Mouse (Mus musculus) spleen, adult 2 months (tissue): ENCODE measurements around the gene Shank3. TPM values are rescaled to one million over a fixed set of nuclear protein-coding genes. Genes with fewer than 3 reads are reported as not detected.

Source experiments
- DNase-seq, 2 experiments: peaks; one replicate each; pipeline versions ENCODE4 v3.0.0 to v3.0.0-alpha.2; 2012 to 2021; ENCODE audit warnings: low spot score in 2 of 2, low read depth in 1 of 2
- H3K27ac ChIP-seq: fragments of 200-500 bp; 2 replicates; pipeline ENCODE4 v1.5.1; 2012; ENCODE audit warnings: low read length, inconsistent platforms; ENCODE audit not compliant: insufficient read depth
- H3K27me3 ChIP-seq: fragments of 200-500 bp; 2 replicates; pipeline ENCODE4 v1.6.1; 2012; ENCODE audit warnings: mild to moderate bottlenecking, moderate library complexity, low read length, inconsistent platforms; ENCODE audit not compliant: control insufficient read depth, insufficient read depth
- H3K36me3 ChIP-seq: fragments of 200-500 bp; 2 replicates; pipeline ENCODE4 v1.6.1; 2012; ENCODE audit warnings: mild to moderate bottlenecking, low read length, inconsistent platforms; ENCODE audit not compliant: control insufficient read depth, insufficient read depth
- H3K4me1 ChIP-seq: fragments of 200-500 bp; 2 replicates; pipeline ENCODE4 v1.6.1; 2011; ENCODE audit warnings: inconsistent platforms; ENCODE audit not compliant: control insufficient read depth, insufficient read depth, insufficient read length
- H3K4me3 ChIP-seq: fragments of 200-500 bp; 2 replicates; pipeline ENCODE4 v1.5.1; 2011; ENCODE audit warnings: mild to moderate bottlenecking, inconsistent platforms; ENCODE audit not compliant: insufficient read depth, insufficient read length; ENCODE audit errors: extremely low read depth
- CTCF ChIP-seq: fragments of 200-500 bp; IDR thresholded peaks from 2 replicates; pipeline ENCODE4 v1.5.1; 2011; ENCODE audit warnings: mild to moderate bottlenecking, inconsistent platforms; ENCODE audit not compliant: insufficient read depth, insufficient read length, insufficient replicate concordance; ENCODE audit errors: extremely low read depth
- POLR2A ChIP-seq: fragments of 200-500 bp; IDR thresholded peaks from 2 replicates; pipeline ENCODE4 v1.6.1; 2011; ENCODE audit warnings: low read depth, low read length, inconsistent platforms
- WGBS: fragments of 180-500 bp; shearing (Covaris S2); methylation state at CpG from one replicate; pipeline ENCODE4 v1.1.7; 2018; 5-methylcytosine and 5-hydroxymethylcytosine counted together
- polyA plus RNA-seq: library from polyadenylated mRNA; depleted of rRNA; stranded (reverse); fragments of >200 nt; gene quantifications from 2 replicates; pipeline ENCODE4 v1.2.3, GENCODE M21; 2012

Gene Shank3
- polyA plus RNA-seq, 1 experiment: 24.6 TPM

DNA sequence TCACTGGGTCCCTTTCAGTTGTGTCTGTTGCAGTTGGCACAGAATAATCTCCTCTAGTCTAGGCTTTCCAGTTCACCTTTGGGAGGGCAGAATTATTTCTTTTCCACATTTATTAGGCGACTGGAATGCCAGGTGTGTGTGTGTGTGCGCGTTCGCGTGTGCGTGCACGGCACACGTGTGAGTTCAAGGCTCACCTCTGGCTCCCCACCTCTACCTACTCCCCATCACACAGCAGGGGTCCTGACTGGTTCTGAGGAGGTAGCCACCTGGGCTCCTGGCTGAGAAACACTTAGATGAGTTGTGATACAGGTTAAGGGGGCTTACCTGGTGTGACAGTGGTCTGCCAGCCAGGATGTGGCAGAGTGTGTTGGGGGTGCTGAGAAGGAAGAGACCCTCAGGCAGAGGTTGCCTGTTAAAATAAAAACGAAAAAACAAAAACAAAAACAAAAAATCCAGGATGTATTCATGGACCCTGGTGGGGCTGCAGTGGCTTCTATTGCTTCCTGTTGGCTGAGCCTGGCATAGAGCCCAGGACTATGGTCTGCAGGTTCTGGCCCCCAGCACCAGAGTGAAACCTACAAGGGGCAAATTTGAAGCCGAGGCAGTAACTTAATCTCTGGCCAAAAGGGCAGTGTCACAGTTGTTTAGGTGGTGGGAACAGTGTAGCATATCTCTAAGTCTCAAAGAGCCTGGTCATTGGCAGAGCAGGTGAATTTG lies 23.3 kb downstream of the Shank3 start:
- Histone ChIP-seq H3K36me3 (no peaks in the 10 kb centered on the region), H3K4me3 (no peak overlapping the region), H3K27me3 (no peaks in the 10 kb centered on the region), H3K27ac (no peak overlapping the region), H3K4me1 (no peaks in the 10 kb centered on the region)
- DNase-seq: no peak
- 80% methylated on average over 10 of the region's 10 CpGs for WGBS
- TF ChIP-seq POLR2A (no peak), CTCF (no peak)

GRCm38 (mm10) chr15:89523283-89523832 lies 23.9 kb downstream of the Shank3 start:
- Histone ChIP-seq H3K27ac (no peak overlapping the region), H3K36me3 (no peaks in the 10 kb centered on the region), H3K27me3 (no peaks in the 10 kb centered on the region), H3K4me1 (no peaks in the 10 kb centered on the region), H3K4me3 (no peak overlapping the region)
- 83% methylated on average over 47 of the region's 47 CpGs for WGBS
- TF ChIP-seq CTCF (no peak), POLR2A (no peak)
- no peak for DNase-seq

DNA sequence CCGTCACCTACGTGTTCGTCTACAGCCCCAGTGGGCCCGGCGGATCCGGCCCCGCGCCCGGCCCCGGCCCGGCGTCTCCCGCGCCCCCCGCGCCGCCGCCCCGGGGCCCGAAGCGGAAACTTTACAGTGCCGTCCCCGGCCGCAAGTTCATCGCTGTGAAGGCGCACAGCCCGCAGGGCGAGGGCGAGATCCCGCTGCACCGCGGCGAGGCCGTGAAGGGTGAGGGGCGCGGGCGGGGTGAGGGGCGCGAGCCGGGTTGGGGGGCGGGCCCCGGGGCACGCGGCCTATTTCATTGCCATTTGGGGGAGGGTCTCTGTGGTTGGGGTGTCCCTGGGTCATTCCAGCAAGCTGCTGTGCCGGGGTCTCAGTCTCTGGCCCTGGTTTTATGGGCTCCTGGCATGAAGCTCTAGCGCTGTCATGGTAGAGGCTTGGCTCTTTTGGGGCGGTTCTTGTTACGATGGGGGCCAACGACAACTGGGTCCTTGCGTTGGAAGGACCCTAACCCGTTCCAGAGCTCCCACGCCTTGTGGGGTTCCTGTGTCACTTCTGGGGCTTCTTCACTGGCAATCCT lies 24.7 kb downstream of the Shank3 start:
- WGBS: 91% methylated on average over 52 of the region's 52 CpGs
- Histone ChIP-seq H3K27ac (no peak overlapping the region), H3K4me1 (no peaks in the 10 kb centered on the region), H3K4me3 (no peak overlapping the region), H3K36me3 (no peaks in the 10 kb centered on the region), H3K27me3 (no peaks in the 10 kb centered on the region)
- no peak for DNase-seq
- no peak for TF ChIP-seq CTCF
- TF ChIP-seq POLR2A: no peak

- DNase-seq: no peak
- H3K36me3 ChIP-seq: no peaks in the 10 kb centered on the region
- no peak overlapping the region for H3K27ac ChIP-seq
- no peak overlapping the region for H3K4me3 ChIP-seq
- TF ChIP-seq POLR2A (no peak), CTCF (no peak)
- no peaks in the 10 kb centered on the region for H3K27me3 ChIP-seq
- H3K4me1 ChIP-seq: no peaks in the 10 kb centered on the region
- 94% methylated on average over 8 of the region's 8 CpGs for WGBS
Observed at GRCm38 (mm10) chr15:89524611-89525415, 25.4 kb downstream of the Shank3 start.

- no peak for DNase-seq
- WGBS: 88% methylated on average over 8 of the region's 8 CpGs
- no peaks in the 10 kb centered on the region for H3K27me3 ChIP-seq
- H3K4me1 ChIP-seq: no peaks in the 10 kb centered on the region
- no peak overlapping the region for H3K4me3 ChIP-seq
- no peak for TF ChIP-seq POLR2A
- TF ChIP-seq CTCF: no peak
- no peaks in the 10 kb centered on the region for H3K36me3 ChIP-seq
- H3K27ac ChIP-seq: no peak overlapping the region
Observed at GRCm38 (mm10) chr15:89525464-89525863, 26.0 kb downstream of the Shank3 start.

GRCm38 (mm10) chr15:89525896-89526295 lies 26.5 kb downstream of the Shank3 start:
- Histone ChIP-seq H3K27ac (no peak overlapping the region), H3K36me3 (no peaks in the 10 kb centered on the region), H3K27me3 (no peaks in the 10 kb centered on the region), H3K4me3 (no peak overlapping the region), H3K4me1 (no peaks in the 10 kb centered on the region)
- no peak for DNase-seq
- TF ChIP-seq CTCF: no peak
- no peak for TF ChIP-seq POLR2A
- WGBS: 54% methylated on average over 7 of the region's 7 CpGs
